Mouse (Mus musculus): ENCODE results near the gene Zfp609. TPM values are rescaled to one million over a fixed set of nuclear protein-coding genes. Genes with fewer than 3 reads are reported as not detected.
"Not testable (repeated sequence)": the region's sequence is repeated elsewhere in the genome, so short reads cannot be mapped to it uniquely, and the experiment has no call there.

Gene Zfp609
- polyA plus RNA-seq, 1 experiment from 2014 or later = 8.0 TPM

DNA sequence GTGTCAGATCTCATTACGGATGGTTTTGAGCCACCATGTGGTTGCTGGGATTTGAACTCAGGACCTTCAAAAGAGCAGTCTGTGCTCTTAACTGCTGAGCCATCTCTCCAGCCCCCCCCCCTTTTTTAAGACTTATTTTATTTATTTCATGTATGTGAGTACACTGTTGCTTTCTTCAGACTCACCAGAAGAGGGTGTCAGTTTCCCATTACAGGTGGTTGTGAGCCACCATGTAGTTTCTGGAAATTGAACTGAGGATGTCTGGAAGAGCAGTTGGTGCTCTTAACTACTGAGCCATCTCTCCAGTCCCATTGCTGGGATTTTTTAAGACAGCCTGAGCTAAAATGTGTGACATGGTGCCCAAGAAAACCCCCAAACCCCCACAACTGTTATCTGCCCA is 175.4 kb downstream of the Zfp609 start:
- ATAC-seq (ENCODE audit: low FRiP score); H3K36me3 ChIP-seq (replicated peaks; ENCODE audit: control insufficient read depth, insufficient read depth); H3K4me3 ChIP-seq (replicated peaks; ENCODE audit: low read length); H3K9ac ChIP-seq; DNase-seq (ENCODE audit: low spot score); H3K4me2 ChIP-seq (replicated peaks); H3K27me3 ChIP-seq (ENCODE audit: control insufficient read depth, insufficient read depth, low read length); H3K4me1 ChIP-seq (replicated peaks; ENCODE audit: control insufficient read depth, insufficient read depth, low read length); H3K9me3 ChIP-seq (ENCODE audit: control insufficient read depth, low read length); H3K27ac ChIP-seq: not testable (repeated sequence)
- 96% methylated on average over 1 of the region's 1 CpGs for WGBS

GRCm38 (mm10) chr9:65649997-65650396 is 177.4 kb downstream of the Zfp609 start:
- no peak overlapping the region for H3K9ac ChIP-seq
- ATAC-seq (ENCODE audit: low FRiP score) = no peak
- no peaks in the 10 kb centered on the region for H3K4me1 ChIP-seq (replicated peaks; ENCODE audit: control insufficient read depth, insufficient read depth, low read length)
- H3K27ac ChIP-seq = no peak overlapping the region
- no peak for DNase-seq (ENCODE audit: low spot score)
- H3K4me2 ChIP-seq (replicated peaks) = no peak overlapping the region
- 67% methylated on average over 1 of the region's 1 CpGs for WGBS
- H3K4me3 ChIP-seq (replicated peaks; ENCODE audit: low read length) = no peak overlapping the region
- H3K9me3 ChIP-seq (ENCODE audit: control insufficient read depth, low read length) = no peaks in the 10 kb centered on the region
- no peaks in the 10 kb centered on the region for H3K36me3 ChIP-seq (replicated peaks; ENCODE audit: control insufficient read depth, insufficient read depth)
- no peaks in the 10 kb centered on the region for H3K27me3 ChIP-seq (ENCODE audit: control insufficient read depth, insufficient read depth, low read length)

DNA sequence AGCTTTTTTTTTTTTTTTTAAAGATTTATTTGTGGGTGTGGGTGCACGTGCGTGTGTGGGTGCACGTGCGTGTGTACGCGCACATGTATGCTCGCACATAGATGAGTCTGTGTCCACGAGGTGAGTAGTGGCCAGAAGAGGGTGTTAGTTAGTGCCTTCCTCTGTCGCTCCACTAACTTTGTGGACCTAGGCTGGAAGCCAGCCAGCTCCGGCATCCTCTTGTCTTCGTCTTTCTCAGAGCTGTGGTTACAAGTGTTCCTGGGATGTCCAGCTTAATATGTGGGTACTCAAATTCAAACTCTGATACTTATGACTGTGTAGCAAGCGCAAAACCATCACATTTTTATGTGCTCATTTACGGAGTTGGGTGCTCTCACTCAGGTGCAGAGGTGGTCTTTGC is 178.6 kb downstream of the Zfp609 start:
- H3K9me3 ChIP-seq (ENCODE audit: control insufficient read depth, low read length) = no peaks in the 10 kb centered on the region
- no peaks in the 10 kb centered on the region for H3K4me1 ChIP-seq (replicated peaks; ENCODE audit: control insufficient read depth, insufficient read depth, low read length)
- H3K9ac ChIP-seq = no peak overlapping the region
- DNase-seq (ENCODE audit: low spot score) = no peak
- H3K27ac ChIP-seq = no peak overlapping the region
- H3K4me2 ChIP-seq (replicated peaks) = no peak overlapping the region
- WGBS = 94% methylated on average over 13 of the region's 13 CpGs
- no peak for ATAC-seq (ENCODE audit: low FRiP score)
- no peaks in the 10 kb centered on the region for H3K36me3 ChIP-seq (replicated peaks; ENCODE audit: control insufficient read depth, insufficient read depth)
- H3K4me3 ChIP-seq (replicated peaks; ENCODE audit: low read length) = no peak overlapping the region
- no peaks in the 10 kb centered on the region for H3K27me3 ChIP-seq (ENCODE audit: control insufficient read depth, insufficient read depth, low read length)

- Histone ChIP-seq H3K4me2 (replicated peaks) (no peak overlapping the region), H3K4me1 (replicated peaks; ENCODE audit: control insufficient read depth, insufficient read depth, low read length) (peaks cover 3% of the 10 kb centered on the region; the same call in 1 of the 2 replicates), H3K9me3 (ENCODE audit: control insufficient read depth, low read length) (no peaks in the 10 kb centered on the region), H3K9ac (no peak overlapping the region), H3K27me3 (ENCODE audit: control insufficient read depth, insufficient read depth, low read length) (no peaks in the 10 kb centered on the region), H3K27ac (no peak overlapping the region), H3K4me3 (replicated peaks; ENCODE audit: low read length) (no peak overlapping the region), H3K36me3 (replicated peaks; ENCODE audit: control insufficient read depth, insufficient read depth) (no peaks in the 10 kb centered on the region)
- WGBS = 89% methylated on average over 2 of the region's 2 CpGs
- ATAC-seq (ENCODE audit: low FRiP score) = no peak
- no peak for DNase-seq (ENCODE audit: low spot score)
Measured at GRCm38 (mm10) chr9:65646782-65647181, 180.6 kb downstream of the Zfp609 start.

DNA sequence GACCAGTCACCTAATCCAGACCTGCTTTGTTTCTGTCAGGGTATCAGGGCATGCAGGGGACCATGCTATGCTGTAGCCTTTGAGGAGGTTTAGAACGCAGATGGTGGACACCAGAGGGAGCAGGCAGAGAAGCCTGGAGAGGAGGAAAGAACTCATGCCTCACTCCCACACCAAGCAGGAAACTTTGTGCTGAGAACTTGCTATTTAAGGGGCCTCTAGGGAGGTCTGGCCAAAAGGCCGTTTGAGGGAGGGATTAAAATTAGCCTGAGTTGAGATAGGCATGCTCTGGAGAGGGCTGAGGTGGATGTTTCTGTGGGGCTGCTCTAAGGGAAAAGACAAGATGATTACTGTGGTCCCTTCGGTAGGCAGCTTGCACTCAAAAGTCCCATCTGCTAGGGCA is 181.4 kb downstream of the Zfp609 start:
- H3K4me2 ChIP-seq (replicated peaks) = no peak overlapping the region
- peaks cover 9% of the 10 kb centered on the region for H3K4me1 ChIP-seq (replicated peaks; ENCODE audit: control insufficient read depth, insufficient read depth, low read length)
- ATAC-seq (ENCODE audit: low FRiP score) (no peak), DNase-seq (ENCODE audit: low spot score) (no peak)
- no peak overlapping the region for H3K4me3 ChIP-seq (replicated peaks; ENCODE audit: low read length)
- no peak overlapping the region for H3K27ac ChIP-seq
- WGBS = 78% methylated on average over 3 of the region's 3 CpGs
- no peaks in the 10 kb centered on the region for H3K27me3 ChIP-seq (ENCODE audit: control insufficient read depth, insufficient read depth, low read length)
- no peaks in the 10 kb centered on the region for H3K9me3 ChIP-seq (ENCODE audit: control insufficient read depth, low read length)
- no peak overlapping the region for H3K9ac ChIP-seq
- H3K36me3 ChIP-seq (replicated peaks; ENCODE audit: control insufficient read depth, insufficient read depth) = no peaks in the 10 kb centered on the region

DNA sequence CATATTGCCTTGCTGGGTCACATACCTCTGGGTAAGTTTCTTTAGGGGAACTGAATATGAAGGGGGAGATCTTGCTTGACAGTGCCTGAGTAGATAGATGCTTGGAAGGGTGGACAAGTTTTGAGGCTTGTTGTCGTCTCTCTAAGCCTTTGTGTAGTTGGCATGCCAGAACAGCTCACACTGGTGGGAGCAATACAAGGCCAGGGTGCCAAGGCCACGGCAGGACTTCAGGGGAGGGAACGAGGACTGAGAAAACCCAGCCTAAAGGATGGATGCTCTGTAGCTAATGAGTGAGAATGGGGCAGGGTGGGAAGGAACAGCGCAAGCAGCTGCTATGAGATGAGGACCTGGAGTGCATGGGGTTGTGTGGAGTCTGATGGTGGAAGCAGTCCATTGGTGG is 182.4 kb downstream of the Zfp609 start:
- H3K4me3 ChIP-seq (replicated peaks; ENCODE audit: low read length) = no peak overlapping the region
- no peaks in the 10 kb centered on the region for H3K36me3 ChIP-seq (replicated peaks; ENCODE audit: control insufficient read depth, insufficient read depth)
- DNase-seq (ENCODE audit: low spot score) (no peak), ATAC-seq (ENCODE audit: low FRiP score) (no peak)
- peaks cover 9% of the 10 kb centered on the region for H3K4me1 ChIP-seq (replicated peaks; ENCODE audit: control insufficient read depth, insufficient read depth, low read length)
- no peak overlapping the region for H3K9ac ChIP-seq
- no peak overlapping the region for H3K4me2 ChIP-seq (replicated peaks)
- 92% methylated on average over 4 of the region's 4 CpGs for WGBS
- H3K27ac ChIP-seq = no peak overlapping the region
- no peaks in the 10 kb centered on the region for H3K27me3 ChIP-seq (ENCODE audit: control insufficient read depth, insufficient read depth, low read length)
- H3K9me3 ChIP-seq (ENCODE audit: control insufficient read depth, low read length) = no peaks in the 10 kb centered on the region

GRCm38 (mm10) chr9:65642546-65642945 is 184.8 kb downstream of the Zfp609 start:
- no peak overlapping the region for H3K4me3 ChIP-seq (replicated peaks; ENCODE audit: low read length)
- no peaks in the 10 kb centered on the region for H3K27me3 ChIP-seq (ENCODE audit: control insufficient read depth, insufficient read depth, low read length)
- no peak for DNase-seq (ENCODE audit: low spot score)
- no peak overlapping the region for H3K4me2 ChIP-seq (replicated peaks)
- H3K36me3 ChIP-seq (replicated peaks; ENCODE audit: control insufficient read depth, insufficient read depth) = no peaks in the 10 kb centered on the region
- H3K9ac ChIP-seq = no peak overlapping the region
- H3K27ac ChIP-seq = no peak overlapping the region
- H3K9me3 ChIP-seq (ENCODE audit: control insufficient read depth, low read length) = no peaks in the 10 kb centered on the region
- peaks cover 9% of the 10 kb centered on the region for H3K4me1 ChIP-seq (replicated peaks; ENCODE audit: control insufficient read depth, insufficient read depth, low read length)
- no peak for ATAC-seq (ENCODE audit: low FRiP score)

Other genes starting within 250 kb of the Zfp609 start
- gene Plekho2, start 247.5 kb downstream of the Zfp609 start, polyA plus RNA-seq (2014; fragmentation: Nextera tagmentation; extraction: Ambion mirVana) = 4.4 and 4.6 TPM in 2 replicates
- 1.9 and 2.2 TPM in 2 replicates for gene Pif1, start 240.4 kb downstream of the Zfp609 start, polyA plus RNA-seq (2014; fragmentation: Nextera tagmentation; extraction: Ambion mirVana)
- gene Rbpms2, start 197.9 kb downstream of the Zfp609 start, polyA plus RNA-seq (2014; fragmentation: Nextera tagmentation; extraction: Ambion mirVana) = 4.0 and 4.7 TPM in 2 replicates
- gene Oaz2, start 159.6 kb downstream of the Zfp609 start, polyA plus RNA-seq (2014; fragmentation: Nextera tagmentation; extraction: Ambion mirVana) = 280 and 287 TPM in 2 replicates
- 18.1 and 18.3 TPM in 2 replicates for gene Pclaf, start 62.7 kb upstream of the Zfp609 start, polyA plus RNA-seq (2014; fragmentation: Nextera tagmentation; extraction: Ambion mirVana)
- gene Trip4, start 81.2 kb upstream of the Zfp609 start, polyA plus RNA-seq (2014; fragmentation: Nextera tagmentation; extraction: Ambion mirVana) = 35.5 and 36.7 TPM in 2 replicates
- 23.6 and 28.9 TPM in 2 replicates for gene Csnk1g1, start 81.4 kb upstream of the Zfp609 start, polyA plus RNA-seq (2014; fragmentation: Nextera tagmentation; extraction: Ambion mirVana)
- gene Ppib, start 232.7 kb upstream of the Zfp609 start, polyA plus RNA-seq (2014; fragmentation: Nextera tagmentation; extraction: Ambion mirVana) = 364 and 387 TPM in 2 replicates
- gene Snx22, start 242.2 kb upstream of the Zfp609 start, polyA plus RNA-seq (2014; fragmentation: Nextera tagmentation; extraction: Ambion mirVana) = 9.0 TPM in 2 replicates